Mouse (Mus musculus) brain, adult 2 months (tissue): ENCODE measurements at regions not wholly inside any gene's neighbourhood (a gene's known extent, or its start where the extent isn't known, plus 50 kb on each side); places are given as distances from the start of the nearest gene placed in this dataset.

Experiments used
- DNase-seq: peaks from one replicate; pipeline ENCODE4 v3.0.0; 2011; ENCODE audit warnings: low read depth, low spot score

GRCm38 (mm10) chr14:67626181-67626580 lies 1617.2 kb upstream of the Gulo start:
- DNase-seq: no peak

DNA sequence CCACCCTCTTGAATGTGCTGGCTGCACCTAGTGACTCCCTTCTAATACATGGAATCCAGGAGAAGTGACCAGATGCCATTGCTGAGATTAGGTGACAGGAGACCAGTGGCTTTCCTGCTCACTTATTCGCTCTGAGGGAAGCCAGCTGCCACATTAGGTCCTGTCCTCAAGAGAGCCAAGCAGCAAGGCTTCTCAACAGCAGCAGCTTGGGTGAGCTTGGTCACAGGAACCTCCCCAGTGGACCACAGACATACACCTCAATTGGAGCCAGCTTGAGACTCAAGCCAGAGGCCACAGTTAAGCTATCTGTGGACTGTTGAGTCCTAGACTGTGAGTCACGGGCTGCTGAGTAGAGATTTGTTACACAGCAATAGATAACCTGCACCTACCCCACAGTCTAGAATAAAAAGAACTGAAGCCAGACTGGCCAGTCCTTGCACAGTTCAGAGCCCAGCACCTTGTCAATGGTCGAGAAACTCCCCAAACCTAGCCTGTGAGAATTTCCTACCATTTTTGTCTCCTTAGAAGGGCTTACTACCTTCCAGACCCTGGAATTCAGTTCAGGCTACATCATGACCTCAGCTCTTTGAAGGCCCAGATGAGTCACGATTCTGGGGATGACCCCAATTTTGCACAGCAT lies 1615.0 kb upstream of the Gulo start:
- no peak for DNase-seq

DNA sequence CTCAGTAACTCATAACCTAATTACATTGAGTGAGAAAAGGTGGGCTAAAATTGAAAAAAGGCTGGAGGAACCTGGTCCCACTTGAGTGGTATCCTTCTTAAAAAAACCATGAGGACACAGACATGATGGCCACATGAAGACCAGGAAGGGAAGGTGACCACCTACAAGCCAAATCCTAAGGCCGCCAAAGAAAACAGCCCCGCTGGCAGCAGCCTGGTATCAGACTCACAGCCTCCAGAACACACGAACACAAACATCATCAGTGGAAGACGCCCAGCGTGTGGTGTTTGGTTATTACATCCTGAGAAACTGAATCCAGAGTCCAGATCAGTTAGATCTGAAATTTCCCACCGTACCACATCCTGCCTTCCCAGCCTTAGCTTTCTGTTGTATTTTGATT lies 1613.9 kb upstream of the Gulo start:
- DNase-seq: no peak

DNA sequence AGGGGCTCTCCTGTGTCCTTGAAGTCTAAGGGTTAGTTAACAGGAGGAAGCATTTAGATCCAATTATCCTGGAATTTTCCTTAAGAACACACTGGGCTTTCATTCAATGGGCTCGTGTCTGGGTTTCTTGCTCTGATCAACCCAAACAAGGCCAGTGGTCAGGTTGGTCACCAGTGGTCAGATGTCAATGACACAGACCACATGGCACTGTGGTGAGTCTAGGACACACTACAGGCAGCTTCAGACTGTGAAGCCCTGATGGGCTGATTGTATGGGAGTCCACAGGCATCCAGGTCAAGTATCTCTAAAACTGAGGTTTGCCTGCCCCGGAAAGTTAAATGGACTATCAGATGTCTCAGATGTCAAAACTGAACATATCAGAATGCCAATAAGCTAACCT lies 1612.5 kb upstream of the Gulo start:
- DNase-seq: no peak

DNA sequence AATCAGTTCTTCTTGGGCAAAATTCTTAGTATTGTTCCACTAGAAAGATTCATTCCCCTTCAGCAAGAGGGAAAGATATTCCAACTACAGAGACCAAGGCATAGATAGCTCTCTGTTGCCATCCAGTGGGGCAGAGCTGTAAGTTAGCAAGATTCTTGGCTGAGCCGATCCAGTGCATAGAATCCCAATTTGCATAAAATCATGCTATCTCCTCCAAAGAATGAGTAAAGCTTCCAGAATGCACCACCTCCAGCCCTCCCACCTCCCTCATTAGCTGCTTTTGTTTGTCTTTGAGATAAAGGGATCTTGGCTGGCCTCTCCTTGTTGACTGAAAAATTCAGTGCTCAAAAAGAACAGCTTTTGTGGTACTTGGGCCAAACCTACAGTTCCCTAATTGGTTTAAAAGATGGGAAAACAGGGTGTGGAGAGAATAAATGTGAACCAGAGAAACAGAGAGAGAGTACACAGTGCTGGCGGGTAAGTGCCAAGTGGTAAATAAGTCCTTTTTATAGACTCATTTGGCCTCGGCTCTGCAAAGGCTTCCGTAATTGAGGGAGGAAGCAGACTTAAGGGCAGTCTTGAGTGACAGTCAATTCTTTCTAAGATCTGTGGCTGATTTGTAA lies 1612.0 kb upstream of the Gulo start:
- peak; percentile 82 for DNase-seq

DNA sequence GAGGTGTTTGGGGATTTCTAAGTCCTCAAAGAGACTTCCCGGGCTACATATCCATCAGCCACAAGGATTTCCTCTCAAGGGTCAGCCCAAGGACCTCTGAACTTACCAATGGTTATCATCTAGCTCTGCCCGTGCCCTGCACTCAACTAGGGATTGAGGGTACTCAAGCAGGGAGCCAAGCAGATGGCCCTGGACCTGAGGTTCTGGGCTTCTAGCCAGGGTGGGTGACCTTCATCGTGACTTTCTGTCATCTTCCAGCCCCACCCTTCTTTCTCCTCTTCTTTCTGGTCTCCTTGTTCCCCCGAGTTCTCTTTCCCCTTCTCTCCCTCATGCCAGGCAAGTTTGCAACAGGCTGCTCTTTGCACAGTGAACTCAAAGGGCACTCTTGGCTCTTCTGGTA lies 1610.6 kb upstream of the Gulo start:
- DNase-seq: no peak

DNA sequence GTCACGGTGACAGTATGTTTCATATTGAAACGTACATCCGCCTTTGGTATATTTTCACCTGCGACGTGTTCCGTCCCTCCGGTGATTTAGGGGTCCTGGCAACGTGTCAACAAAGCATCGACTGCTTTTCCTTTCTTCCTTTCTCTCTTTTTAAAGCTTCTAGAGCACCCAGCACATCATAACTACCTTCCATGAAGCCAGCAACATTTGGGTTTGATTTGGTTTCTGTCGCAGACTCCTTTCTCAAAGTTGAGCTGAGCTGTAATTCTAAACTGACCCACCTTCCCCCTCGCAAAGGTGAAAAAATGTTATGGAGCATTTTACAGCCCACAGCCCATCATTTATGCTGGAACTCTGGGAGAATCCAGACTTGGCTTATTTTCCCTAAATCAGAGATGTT lies 1605.4 kb upstream of the Gulo start:
- no peak for DNase-seq

DNA sequence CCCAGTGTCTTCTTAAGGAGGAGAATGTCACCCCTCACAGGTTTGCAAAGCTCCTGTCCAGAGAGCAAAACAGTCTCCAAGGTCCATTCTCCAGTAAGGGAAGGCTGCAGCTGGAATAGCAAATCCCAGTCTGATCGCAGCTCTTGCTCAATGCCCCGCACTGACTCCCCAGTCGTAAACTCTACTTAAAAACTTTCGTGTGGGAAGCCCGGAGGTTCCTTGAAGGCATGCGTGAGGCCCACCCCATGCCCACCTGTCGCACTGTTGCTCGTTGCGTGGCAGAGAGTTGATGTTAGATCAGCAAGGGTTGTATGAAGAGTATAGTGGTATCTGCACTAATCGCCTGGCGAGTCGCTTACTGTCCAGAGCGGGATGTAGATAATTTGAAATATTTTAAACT lies 1604.7 kb upstream of the Gulo start:
- no peak for DNase-seq

DNA sequence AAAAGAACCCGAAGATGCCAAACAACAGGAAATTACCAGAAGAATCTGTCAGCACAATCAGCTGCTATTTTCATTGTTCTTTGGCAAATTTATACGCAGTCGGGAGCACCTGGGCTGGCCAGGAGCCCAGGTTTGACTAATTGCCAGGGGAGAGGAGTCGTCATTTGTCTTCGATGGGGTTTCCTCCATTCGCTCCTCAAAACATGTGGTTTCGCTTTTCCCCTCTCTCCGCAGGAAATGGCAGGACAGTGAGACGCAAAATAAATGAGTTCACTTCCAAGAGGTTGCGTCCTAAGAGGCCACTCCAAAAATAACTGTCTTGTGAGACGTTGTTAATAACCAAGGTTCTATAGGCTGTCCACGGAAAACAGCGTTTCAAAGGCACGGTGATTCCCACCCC lies 1604.2 kb upstream of the Gulo start:
- no peak for DNase-seq

DNA sequence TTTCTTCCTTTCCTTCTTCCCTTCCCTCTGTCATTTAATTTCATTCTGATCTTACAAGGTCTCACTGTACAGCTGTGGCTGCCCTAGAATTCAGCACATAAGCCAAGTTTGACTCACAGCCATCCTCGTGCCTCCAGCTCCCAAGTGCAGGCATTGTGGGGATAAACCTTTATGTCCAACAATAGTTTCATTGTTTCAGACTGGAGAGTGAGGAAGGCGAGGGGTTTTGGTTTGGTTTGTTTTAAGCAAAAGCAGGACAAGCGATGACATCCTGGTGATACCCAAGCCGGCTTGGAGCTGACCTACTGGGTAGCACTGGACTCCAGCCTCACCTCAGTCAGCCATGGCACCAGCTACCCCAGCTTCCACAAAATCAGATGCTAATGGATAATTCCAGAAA lies 1603.5 kb upstream of the Gulo start:
- DNase-seq: no peak

DNA sequence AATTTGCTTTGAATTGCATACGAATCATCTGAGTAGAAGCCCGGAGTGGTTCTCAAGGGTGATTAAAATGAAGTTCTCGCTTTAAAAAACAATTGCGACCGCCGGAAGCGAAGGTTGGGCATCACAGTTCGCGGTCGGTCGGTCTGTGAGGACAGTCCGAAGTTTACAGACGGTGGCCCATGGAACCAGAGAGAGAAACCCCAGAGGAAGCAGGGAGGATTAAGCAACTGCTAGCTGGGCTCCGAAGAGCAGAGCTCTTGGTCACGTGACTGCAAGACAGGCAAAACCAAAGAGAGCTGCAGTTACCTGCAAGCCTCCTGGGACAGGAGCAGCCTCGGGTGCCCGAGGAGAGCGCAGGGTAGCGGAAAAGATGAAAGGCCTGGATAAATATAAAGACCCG lies 1599.3 kb upstream of the Gulo start:
- peak; percentile 18 for DNase-seq

DNA sequence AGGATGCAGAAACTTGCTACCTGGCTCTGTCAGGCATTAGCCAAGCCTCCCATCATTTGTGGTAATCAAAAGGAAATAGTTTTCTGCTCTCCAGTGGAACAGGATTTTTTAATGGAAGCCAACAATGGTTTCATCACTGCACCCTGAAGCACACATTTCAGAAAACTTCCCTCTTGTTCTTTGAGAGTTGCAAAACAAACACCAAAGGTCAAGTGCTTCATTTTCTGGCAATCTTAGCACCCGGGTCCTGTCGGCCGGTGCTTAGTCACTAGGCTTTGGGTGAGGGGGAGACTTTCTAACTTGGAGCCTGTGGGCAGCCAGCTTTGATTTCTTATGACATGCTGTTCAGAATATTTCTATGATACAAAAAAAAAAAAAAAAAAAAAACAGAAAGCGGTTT lies 1594.0 kb upstream of the Gulo start:
- no peak for DNase-seq

GRCm38 (mm10) chr14:67599734-67600133 lies 1590.7 kb upstream of the Gulo start:
- peak; percentile 20 for DNase-seq

- DNase-seq: no peak
Measured at GRCm38 (mm10) chr14:67588627-67589026, 1579.6 kb upstream of the Gulo start.

DNA sequence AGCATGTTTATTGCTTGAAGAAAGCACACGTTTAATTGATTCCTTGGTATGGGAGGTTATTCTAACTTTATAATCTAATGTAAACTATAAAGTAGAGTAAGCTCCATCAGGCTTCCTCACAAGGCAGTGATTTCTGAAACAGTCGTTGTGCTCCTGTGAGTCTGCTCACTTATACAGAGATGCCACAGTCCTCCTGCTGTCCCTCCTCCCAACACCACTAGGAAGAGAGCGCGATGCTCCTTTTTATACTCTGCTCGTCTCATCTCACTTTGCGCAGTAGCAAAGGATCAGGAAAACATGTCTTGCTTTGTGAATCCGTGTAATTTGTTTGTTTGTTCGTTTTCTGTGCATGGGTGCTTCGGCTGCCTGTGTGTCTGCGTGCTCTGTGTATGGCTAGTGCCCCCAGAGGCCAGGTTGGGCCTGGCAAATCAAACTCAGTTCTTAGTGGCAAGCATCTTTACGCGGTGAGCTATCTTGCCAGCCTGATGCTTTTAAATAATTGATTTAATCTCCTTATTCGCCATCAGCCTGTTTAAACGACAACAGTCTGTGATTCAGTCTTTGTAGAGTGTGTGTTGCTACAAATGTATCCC lies 1575.5 kb upstream of the Gulo start:
- DNase-seq: peak; percentile 43

GRCm38 (mm10) chr14:67582201-67582782 lies 1573.3 kb upstream of the Gulo start:
- peak; percentile 53 for DNase-seq

DNA sequence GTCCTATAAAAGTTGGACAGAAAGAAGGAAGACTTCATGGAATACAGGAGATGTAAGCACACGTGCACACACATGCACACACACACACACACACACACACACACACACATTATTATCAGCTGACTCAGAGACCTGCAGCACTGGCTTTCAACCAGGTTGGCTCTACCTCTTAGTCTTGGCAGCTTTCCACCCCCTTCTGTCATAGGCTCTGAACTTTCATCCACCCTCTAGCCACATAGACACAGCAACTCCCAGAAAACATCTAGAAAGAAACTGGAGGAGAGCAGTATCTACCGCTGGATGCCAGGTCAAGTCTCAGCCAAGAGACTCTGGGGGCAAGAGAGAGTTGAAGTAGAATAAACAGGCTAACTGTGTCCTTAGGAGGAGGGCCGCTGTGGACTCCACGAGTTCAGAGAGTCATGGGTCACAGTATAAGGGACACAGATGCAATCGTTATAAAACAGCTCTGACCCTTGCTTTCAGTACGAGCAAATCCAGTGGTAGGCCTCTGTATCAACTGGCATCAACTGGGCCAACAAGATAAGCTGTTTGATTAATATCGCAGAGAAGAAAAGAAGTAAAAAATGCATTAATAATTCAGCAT lies 1565.4 kb upstream of the Gulo start:
- DNase-seq: no peak

GRCm38 (mm10) chr14:67573451-67573995 lies 1564.5 kb upstream of the Gulo start:
- no peak for DNase-seq

DNA sequence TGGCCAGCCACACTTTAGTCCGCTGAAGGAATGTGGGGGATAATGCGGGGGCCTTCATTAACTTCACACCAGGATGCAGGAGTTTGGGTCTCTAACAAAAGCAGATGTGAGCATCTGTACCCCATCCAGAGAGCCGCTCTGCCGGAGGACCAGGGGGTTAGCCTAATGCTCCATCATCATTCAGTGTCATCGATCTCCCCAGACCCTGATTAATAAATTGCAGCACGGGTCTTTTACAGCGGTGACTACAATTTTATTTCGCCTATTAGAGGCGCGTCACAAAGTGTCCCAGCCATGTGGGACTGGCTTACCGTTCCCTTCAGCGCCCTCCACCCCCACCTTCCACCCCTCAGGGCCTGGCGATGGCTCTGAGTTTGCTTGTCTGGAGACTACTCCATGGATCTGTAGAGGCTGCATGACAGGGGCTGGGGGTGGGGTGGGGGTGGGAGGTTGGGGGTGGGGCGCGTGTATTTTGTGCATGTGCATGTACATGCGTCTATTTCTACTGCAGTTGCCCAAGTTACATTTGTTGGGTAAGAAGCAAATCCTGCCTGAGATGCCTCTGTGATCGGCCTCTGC lies 1560.8 kb upstream of the Gulo start:
- no peak for DNase-seq

GRCm38 (mm10) chr14:67568896-67569743 lies 1560.1 kb upstream of the Gulo start:
- DNase-seq: no peak

DNA sequence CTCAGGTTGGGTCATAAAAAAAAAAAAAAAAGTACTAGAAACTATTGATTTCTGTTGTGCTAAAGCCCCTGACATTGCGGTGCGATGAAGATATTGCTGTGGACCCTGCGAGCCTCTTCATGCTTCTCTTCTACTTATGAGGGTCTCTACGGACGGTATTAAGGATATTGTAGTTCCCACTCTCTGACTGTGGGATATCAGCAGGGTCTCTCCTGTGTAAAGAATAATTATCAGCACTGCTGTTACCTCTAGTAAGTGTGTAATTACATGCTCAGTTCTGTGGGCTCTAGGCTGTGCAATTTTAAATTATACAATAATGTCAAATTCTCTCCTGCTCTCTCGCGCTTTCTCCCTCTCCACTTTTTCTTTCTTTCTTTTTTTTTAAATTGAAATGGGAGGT lies 1545.9 kb upstream of the Gulo start:
- no peak for DNase-seq
